Mouse (Mus musculus): ENCODE data around the gene Trim21. TPM values are rescaled to one million over a fixed set of nuclear protein-coding genes. Genes with fewer than 3 reads are reported as not detected.

The Trim21 gene
- polyA plus RNA-seq, 1 experiment from 2014 or later, result 0.13 TPM

- Histone ChIP-seq H3K27me3 (ENCODE audit: control insufficient read depth, insufficient read depth, low read length) (no peaks in the 10 kb centered on the region), H3K4me2 (ENCODE audit: low read depth) (no peak overlapping the region), H3K9me3 (ENCODE audit: control insufficient read depth, low read length) (no peaks in the 10 kb centered on the region), H3K27ac (ENCODE audit: low read depth, low read length) (no peak overlapping the region), H3K9ac (ENCODE audit: low read length) (no peak overlapping the region), H3K4me1 (ENCODE audit: control insufficient read depth, insufficient read depth, low read length) (0 out of 2 replicates have a peak, but pooled peaks cover 3% of the 10 kb centered on the region), H3K36me3 (ENCODE audit: control insufficient read depth, insufficient read depth, low read length) (no peaks in the 10 kb centered on the region), H3K4me3 (ENCODE audit: low read depth, low read length) (no peak overlapping the region)
- DNase-seq (ENCODE audit: low spot score) (no peak), ATAC-seq (ENCODE audit: insufficient read depth, low FRiP score, low TSS enrichment) (no peak)
- 92% methylated on average over 10 of the region's 10 CpGs for WGBS
These were observed 53.4 kb downstream of the Trim21 start for GRCm38 (mm10) chr7:102511927-102512326.

DNA sequence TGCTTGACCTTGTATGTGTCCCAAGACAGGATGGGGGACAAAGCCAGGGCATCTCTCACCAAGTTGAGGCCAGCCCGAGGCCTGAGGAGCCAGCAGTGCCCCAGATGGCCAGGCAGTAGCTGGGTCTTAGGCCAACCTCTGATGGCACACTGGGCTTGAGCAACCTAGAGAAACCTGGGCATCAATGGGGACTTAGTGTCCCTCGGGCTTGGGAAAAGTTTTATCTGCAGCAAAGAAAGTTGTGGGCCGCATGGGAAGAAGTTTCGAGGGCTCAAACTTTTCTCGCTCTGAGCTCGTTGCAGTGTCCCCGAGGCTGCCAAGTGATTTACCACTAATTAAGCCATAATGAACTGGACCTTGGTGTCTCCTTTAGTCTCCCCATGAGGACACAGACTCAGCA lies 55.6 kb downstream of the Trim21 start:
- 70% methylated on average over 7 of the region's 7 CpGs for WGBS
- Histone ChIP-seq H3K27ac (ENCODE audit: low read depth, low read length) (no peak overlapping the region), H3K27me3 (ENCODE audit: control insufficient read depth, insufficient read depth, low read length) (no peaks in the 10 kb centered on the region), H3K9me3 (ENCODE audit: control insufficient read depth, low read length) (no peaks in the 10 kb centered on the region), H3K36me3 (ENCODE audit: control insufficient read depth, insufficient read depth, low read length) (no peaks in the 10 kb centered on the region), H3K4me1 (ENCODE audit: control insufficient read depth, insufficient read depth, low read length) (0 out of 2 replicates have a peak, but pooled peaks cover 3% of the 10 kb centered on the region), H3K9ac (ENCODE audit: low read length) (no peak overlapping the region), H3K4me2 (ENCODE audit: low read depth) (no peak overlapping the region), H3K4me3 (ENCODE audit: low read depth, low read length) (no peak overlapping the region)
- ATAC-seq (ENCODE audit: insufficient read depth, low FRiP score, low TSS enrichment), result no peak
- DNase-seq (ENCODE audit: low spot score), result no peak

DNA sequence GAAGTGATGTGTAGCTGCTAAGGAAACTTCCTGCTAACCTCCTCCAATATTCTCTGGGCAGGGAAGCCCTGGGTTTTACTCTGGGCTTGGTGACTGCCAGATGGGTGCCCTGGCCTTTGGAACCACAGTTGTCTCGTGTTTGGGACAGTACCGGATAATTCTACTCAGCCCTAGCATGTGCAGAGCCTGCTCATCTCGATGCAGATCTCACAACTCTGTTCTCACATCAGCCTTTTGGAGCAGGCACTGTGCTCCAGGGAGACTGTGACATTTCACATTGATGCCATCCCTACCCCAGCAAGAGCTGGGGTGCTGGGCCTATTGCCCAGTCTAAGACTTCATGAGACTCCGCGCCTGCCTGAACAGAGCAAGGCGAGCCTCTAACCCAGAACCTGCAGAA lies 56.6 kb downstream of the Trim21 start:
- H3K9me3 ChIP-seq (ENCODE audit: control insufficient read depth, low read length), result no peaks in the 10 kb centered on the region
- H3K4me3 ChIP-seq (ENCODE audit: low read depth, low read length), result no peak overlapping the region
- 0 out of 2 replicates have a peak, but pooled peaks cover 3% of the 10 kb centered on the region for H3K4me1 ChIP-seq (ENCODE audit: control insufficient read depth, insufficient read depth, low read length)
- no peaks in the 10 kb centered on the region for H3K36me3 ChIP-seq (ENCODE audit: control insufficient read depth, insufficient read depth, low read length)
- H3K4me2 ChIP-seq (ENCODE audit: low read depth), result no peak overlapping the region
- no peaks in the 10 kb centered on the region for H3K27me3 ChIP-seq (ENCODE audit: control insufficient read depth, insufficient read depth, low read length)
- no peak overlapping the region for H3K27ac ChIP-seq (ENCODE audit: low read depth, low read length)
- DNase-seq (ENCODE audit: low spot score), result no peak
- H3K9ac ChIP-seq (ENCODE audit: low read length), result no peak overlapping the region
- no peak for ATAC-seq (ENCODE audit: insufficient read depth, low FRiP score, low TSS enrichment)
- WGBS, result 89% methylated on average over 6 of the region's 6 CpGs

DNA sequence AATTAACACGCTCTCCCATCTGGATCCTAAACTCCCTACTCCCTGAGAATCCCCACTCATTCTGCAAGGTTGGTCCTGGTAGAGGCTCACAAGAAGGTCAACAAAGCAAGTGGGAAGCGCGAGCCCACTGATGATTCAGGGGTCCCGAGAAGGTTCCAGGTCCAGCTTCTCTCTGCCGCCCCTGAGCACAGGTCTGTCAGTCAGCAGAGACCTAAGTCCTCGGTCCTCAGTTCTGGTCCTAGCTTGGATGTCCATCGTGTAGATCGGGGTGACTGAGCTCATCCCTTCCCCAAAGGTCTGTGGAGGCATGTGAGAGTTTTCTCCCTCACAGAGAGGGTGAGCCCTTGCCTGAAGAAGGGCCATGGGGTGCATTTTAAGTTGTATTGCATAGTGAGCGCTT lies 57.2 kb downstream of the Trim21 start:
- ATAC-seq (ENCODE audit: insufficient read depth, low FRiP score, low TSS enrichment), result no peak
- H3K9ac ChIP-seq (ENCODE audit: low read length), result no peak overlapping the region
- no peaks in the 10 kb centered on the region for H3K27me3 ChIP-seq (ENCODE audit: control insufficient read depth, insufficient read depth, low read length)
- H3K4me2 ChIP-seq (ENCODE audit: low read depth), result no peak overlapping the region
- 0 out of 2 replicates have a peak, but pooled peaks cover 3% of the 10 kb centered on the region for H3K4me1 ChIP-seq (ENCODE audit: control insufficient read depth, insufficient read depth, low read length)
- no peaks in the 10 kb centered on the region for H3K36me3 ChIP-seq (ENCODE audit: control insufficient read depth, insufficient read depth, low read length)
- H3K4me3 ChIP-seq (ENCODE audit: low read depth, low read length), result no peak overlapping the region
- WGBS, result 84% methylated on average over 9 of the region's 9 CpGs
- H3K27ac ChIP-seq (ENCODE audit: low read depth, low read length), result no peak overlapping the region
- H3K9me3 ChIP-seq (ENCODE audit: control insufficient read depth, low read length), result no peaks in the 10 kb centered on the region
- DNase-seq (ENCODE audit: low spot score), result no peak

Other genes with a start within 250 kb of the Trim21 start
- gene Rrm1, start 123.8 kb downstream of the Trim21 start, polyA plus RNA-seq (2014; fragmentation: Nextera tagmentation; extraction: Ambion mirVana), result 203 and 211 TPM in 2 replicates
- 0.31 TPM in 1 of 2 replicates, not detected in the other for gene Olfr543, start 83.8 kb downstream of the Trim21 start, polyA plus RNA-seq (2014; fragmentation: Nextera tagmentation; extraction: Ambion mirVana)
- 0.07 and 0.16 TPM in 2 replicates for gene Olfr544, start 77.2 kb downstream of the Trim21 start, polyA plus RNA-seq (2014; fragmentation: Nextera tagmentation; extraction: Ambion mirVana)
- 0.08 TPM in 1 of 2 replicates, not detected in the other for gene Olfr545, start 65.9 kb downstream of the Trim21 start, polyA plus RNA-seq (2014; fragmentation: Nextera tagmentation; extraction: Ambion mirVana)
- gene Olfr547, start 30.7 kb downstream of the Trim21 start, polyA plus RNA-seq (2014; fragmentation: Nextera tagmentation; extraction: Ambion mirVana), result not detected in 2 replicates
- not detected in 2 replicates for gene Olfr548-ps1, start 24.6 kb downstream of the Trim21 start, polyA plus RNA-seq (2014; fragmentation: Nextera tagmentation; extraction: Ambion mirVana)
- not detected in 2 replicates for gene Olfr549, start 15.6 kb downstream of the Trim21 start, polyA plus RNA-seq (2014; fragmentation: Nextera tagmentation; extraction: Ambion mirVana)
- not detected in 2 replicates for gene Olfr550, start 6.0 kb upstream of the Trim21 start, polyA plus RNA-seq (2014; fragmentation: Nextera tagmentation; extraction: Ambion mirVana)
- not detected in 2 replicates for gene Olfr551, start 26.4 kb upstream of the Trim21 start, polyA plus RNA-seq (2014; fragmentation: Nextera tagmentation; extraction: Ambion mirVana)
- gene Olfr552, start 32.3 kb upstream of the Trim21 start, polyA plus RNA-seq (2014; fragmentation: Nextera tagmentation; extraction: Ambion mirVana), result not detected in 2 replicates
- not detected in 2 replicates for gene Olfr553, start 52.7 kb upstream of the Trim21 start, polyA plus RNA-seq (2014; fragmentation: Nextera tagmentation; extraction: Ambion mirVana)
- not detected in 2 replicates for gene Olfr554, start 72.9 kb upstream of the Trim21 start, polyA plus RNA-seq (2014; fragmentation: Nextera tagmentation; extraction: Ambion mirVana)
- gene Olfr555, start 93.3 kb upstream of the Trim21 start, polyA plus RNA-seq (2014; fragmentation: Nextera tagmentation; extraction: Ambion mirVana), result not detected in 2 replicates
- gene Olfr556, start 99.4 kb upstream of the Trim21 start, polyA plus RNA-seq (2014; fragmentation: Nextera tagmentation; extraction: Ambion mirVana), result not detected in 2 replicates
- 10.2 and 11.2 TPM in 2 replicates for gene Trim68, start 121.8 kb upstream of the Trim21 start, polyA plus RNA-seq (2014; fragmentation: Nextera tagmentation; extraction: Ambion mirVana)
- gene Olfr557, start 130.4 kb upstream of the Trim21 start, polyA plus RNA-seq (2014; fragmentation: Nextera tagmentation; extraction: Ambion mirVana), result not detected in 2 replicates
- gene Olfr558, start 136.7 kb upstream of the Trim21 start, polyA plus RNA-seq (2014; fragmentation: Nextera tagmentation; extraction: Ambion mirVana), result 0.53 and 0.55 TPM in 2 replicates
- not detected in 2 replicates for gene Olfr33, start 153.6 kb upstream of the Trim21 start, polyA plus RNA-seq (2014; fragmentation: Nextera tagmentation; extraction: Ambion mirVana)
- gene Olfr559, start 162.0 kb upstream of the Trim21 start, polyA plus RNA-seq (2014; fragmentation: Nextera tagmentation; extraction: Ambion mirVana), result not detected in 2 replicates
- not detected in 2 replicates for gene Olfr560, start 193.9 kb upstream of the Trim21 start, polyA plus RNA-seq (2014; fragmentation: Nextera tagmentation; extraction: Ambion mirVana)
- gene Olfr78, start 194.0 kb upstream of the Trim21 start, polyA plus RNA-seq (2014; fragmentation: Nextera tagmentation; extraction: Ambion mirVana), result not detected in 2 replicates
- not detected in 2 replicates for gene Olfr561, start 205.7 kb upstream of the Trim21 start, polyA plus RNA-seq (2014; fragmentation: Nextera tagmentation; extraction: Ambion mirVana)
- gene Olfr564, start 238.0 kb upstream of the Trim21 start, polyA plus RNA-seq (2014; fragmentation: Nextera tagmentation; extraction: Ambion mirVana), result not detected in 2 replicates